Mouse (Mus musculus) cerebellum, adult 9-10 months (tissue): ENCODE measurements at regions not wholly inside any gene's neighbourhood (a gene's known extent, or its start where the extent isn't known, plus 50 kb on each side); places are given as distances from the start of the nearest gene placed in this dataset.
"Not testable (repeated sequence)": the region's sequence is repeated elsewhere in the genome, so short reads cannot be mapped to it uniquely, and the experiment has no call there.

Experiments
- DNase-seq: peaks from one replicate; pipeline ENCODE4 v3.0.0; 2022

GRCm38 (mm10) chr2:78059801-78060416 is 113.7 kb upstream of the Cwc22 start:
- no peak for DNase-seq

DNA sequence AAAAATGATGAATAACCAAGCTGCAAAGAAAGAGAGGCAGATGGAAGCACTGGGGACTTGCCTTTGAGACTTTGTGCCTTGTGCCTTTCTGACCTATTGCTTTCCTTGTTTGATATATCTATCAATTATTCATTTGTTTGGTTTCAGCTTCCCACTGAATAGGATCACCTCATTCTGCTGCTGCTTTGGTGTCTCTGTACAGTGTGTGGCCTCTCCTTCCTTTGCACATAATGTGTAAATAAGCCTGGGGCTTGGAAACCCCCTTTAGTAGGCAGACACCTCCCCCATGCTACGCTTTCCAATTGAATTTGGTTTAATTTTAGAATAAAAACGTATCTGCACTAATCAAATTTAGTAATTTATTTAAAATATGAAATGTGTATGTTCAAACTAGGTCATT is 112.8 kb upstream of the Cwc22 start:
- DNase-seq, result no peak

DNA sequence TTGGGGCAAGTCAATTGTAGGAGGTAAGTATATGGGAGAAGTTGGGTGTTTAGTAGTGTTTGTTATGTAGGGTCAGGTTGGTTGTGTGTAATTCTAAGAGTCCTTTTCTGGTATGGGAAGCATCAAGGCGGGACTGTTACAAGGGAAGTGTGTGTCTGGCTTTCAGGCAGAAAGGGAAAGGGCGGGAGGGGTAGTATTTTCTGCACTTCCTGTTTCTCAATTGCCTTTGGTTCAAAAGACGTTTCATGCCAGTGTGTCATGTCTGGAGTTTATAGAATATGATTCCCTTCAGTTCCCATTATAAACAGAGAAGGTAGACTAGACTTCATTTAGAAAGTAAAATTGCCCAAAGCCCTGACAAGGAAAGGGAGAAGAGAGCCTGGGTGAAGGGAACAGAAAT is 107.7 kb upstream of the Cwc22 start:
- no peak for DNase-seq

GRCm38 (mm10) chr2:78050542-78050941 is 104.4 kb upstream of the Cwc22 start:
- no peak for DNase-seq

- peak; percentile 95 for DNase-seq
Observed at GRCm38 (mm10) chr2:78049248-78049874, 103.2 kb upstream of the Cwc22 start.

DNA sequence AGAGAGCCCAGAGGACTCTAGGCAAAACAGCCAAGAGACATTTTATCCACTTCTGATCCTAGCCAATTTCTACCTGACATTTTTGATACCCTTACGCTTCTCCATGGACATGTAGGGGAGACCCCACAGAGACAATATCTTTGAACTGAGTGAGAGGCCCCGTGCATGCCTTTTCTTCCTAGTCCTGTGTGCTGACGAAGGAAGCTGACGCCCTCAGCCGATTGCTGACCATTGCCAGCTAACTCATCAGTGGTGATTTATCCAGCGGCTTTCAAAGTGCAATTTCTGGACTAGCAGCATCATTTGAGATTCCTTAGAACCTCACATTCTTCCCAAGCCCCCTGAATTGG is 102.5 kb upstream of the Cwc22 start:
- no peak for DNase-seq

GRCm38 (mm10) chr2:78048030-78048705 is 102.0 kb upstream of the Cwc22 start:
- peak; percentile 81 for DNase-seq

DNA sequence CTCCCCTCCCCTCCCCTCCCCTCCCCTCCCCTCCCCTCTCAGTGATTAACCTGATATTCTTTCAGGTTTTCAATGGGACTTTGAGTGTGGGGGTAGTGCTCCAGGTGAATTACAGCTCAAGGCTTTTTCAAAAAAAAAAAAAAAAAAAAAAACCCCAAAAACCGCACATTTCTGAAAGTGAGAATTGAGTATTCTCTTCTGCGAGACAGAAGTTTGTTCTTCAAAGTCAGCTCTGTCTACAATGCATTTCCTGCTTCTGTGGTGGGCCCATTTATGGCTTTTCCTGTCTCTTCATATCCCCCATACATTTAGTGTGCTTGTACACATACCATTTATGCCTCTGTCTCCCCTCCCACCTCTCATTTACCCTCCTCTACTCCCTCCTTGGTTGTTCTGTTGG is 81.1 kb upstream of the Cwc22 start:
- DNase-seq, result no peak

- DNase-seq, result no peak
Observed at GRCm38 (mm10) chr2:78026808-78027207, 80.6 kb upstream of the Cwc22 start.

GRCm38 (mm10) chr2:78025651-78026435 is 79.7 kb upstream of the Cwc22 start:
- no peak for DNase-seq

DNA sequence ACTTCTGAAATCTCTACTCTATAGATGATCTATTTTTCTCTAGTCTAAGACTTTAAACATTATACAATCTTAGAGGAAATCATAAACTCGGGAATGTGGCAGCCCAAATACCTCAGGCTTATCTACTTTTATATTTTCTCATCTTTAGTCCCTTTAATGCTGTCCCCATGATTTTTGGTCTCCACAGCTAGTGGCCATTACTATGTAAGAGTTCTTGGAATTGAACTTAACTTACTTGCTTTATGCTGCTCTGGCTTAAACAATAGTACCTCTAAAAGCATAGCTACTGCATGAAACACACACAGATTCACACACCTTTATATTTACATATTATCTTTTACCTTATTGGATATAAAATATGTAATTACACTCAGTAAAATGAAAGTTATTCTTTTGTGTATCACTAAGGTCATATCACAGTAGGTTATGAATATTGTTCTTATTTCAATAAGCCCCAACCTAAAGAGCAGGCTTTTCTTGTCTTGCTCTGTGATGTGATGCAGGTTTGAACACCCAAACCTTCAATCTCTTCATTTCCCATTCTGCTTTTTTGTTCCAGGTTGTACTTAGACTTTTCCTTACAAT is 78.9 kb upstream of the Cwc22 start:
- DNase-seq, result no peak

- no peak for DNase-seq
Observed at GRCm38 (mm10) chr2:78023916-78024685, 77.9 kb upstream of the Cwc22 start.

- no peak for DNase-seq
Observed at GRCm38 (mm10) chr2:78023416-78023815, 77.2 kb upstream of the Cwc22 start.

DNA sequence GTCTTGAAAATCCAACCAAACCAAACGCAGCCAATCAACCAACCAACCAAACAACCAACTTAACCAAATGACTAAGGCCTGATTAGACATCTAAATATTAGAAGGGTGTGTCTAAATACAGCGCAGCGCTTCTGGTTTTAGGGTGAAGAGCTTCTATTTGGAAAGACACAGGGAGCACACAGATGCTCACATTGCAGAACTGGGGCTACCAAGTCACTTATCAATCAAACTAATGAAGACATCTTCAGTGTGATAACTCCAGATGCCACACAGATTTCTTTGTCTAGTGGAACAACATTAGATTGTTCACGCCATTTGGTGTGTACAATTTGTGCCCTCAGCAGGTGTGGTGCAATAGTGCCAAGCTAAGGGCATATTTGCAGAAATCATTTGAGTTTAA is 76.6 kb upstream of the Cwc22 start:
- no peak for DNase-seq

DNA sequence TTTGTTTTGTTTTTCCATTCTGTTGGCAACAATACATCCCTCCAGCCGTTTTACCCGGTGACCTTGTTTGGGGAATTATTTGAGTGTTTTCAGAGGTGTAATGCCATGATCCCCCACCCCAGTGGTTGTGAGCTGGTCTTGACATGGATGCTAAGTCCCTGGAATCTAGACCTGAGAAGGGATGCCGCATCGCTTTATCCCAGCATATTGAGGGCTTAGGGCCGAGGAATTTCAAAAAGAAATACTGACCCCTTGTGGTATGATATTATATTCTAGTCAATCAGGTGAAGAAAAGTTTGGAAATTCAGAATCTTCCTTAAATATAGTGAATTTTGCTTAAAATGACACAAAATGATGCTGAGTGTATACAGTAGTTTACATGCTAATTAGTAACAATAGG is 75.7 kb upstream of the Cwc22 start:
- peak; percentile 70 for DNase-seq

GRCm38 (mm10) chr2:78021356-78021900 is 75.3 kb upstream of the Cwc22 start:
- DNase-seq, result no peak

DNA sequence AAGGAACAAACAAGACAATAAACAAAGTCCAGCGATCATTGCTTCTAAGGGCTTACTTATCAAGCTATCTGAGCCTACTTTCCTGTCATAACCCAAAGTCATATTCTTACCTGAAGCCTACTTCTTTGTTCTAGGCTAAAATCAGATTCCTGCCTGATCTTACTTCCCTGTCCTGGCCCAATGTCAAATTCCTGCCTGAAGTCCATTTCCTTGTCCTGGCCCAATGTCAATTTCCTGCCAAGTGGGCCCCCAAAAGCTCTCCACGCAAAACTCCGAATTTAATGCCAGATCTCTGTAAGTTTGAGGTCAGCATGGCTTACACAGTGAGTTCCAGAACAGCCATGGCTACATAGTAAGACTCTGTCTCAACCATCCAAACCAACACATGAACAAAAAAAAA is 74.3 kb upstream of the Cwc22 start:
- no peak for DNase-seq

- DNase-seq, result no peak
Observed at GRCm38 (mm10) chr2:78019916-78020315, 73.7 kb upstream of the Cwc22 start.

DNA sequence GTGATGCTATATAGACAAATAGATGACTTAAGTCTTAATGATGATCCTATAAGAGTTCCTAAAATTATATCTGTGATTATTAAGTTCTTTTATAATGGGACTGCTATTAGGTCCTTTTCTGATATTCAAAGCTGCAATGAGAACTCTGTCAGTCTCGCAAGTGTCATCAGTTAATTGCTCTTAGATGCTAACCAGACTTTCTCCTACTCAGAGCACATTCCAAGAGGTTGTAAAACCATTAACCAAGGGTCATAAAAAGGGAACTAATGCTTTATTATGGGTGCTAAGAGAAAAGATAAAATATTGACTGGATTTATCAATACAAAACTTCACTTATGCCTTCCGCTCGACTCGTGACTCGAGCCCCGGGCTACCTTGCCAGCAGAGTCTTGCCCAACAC is 66.3 kb upstream of the Cwc22 start:
- DNase-seq, result not testable (repeated sequence)

GRCm38 (mm10) chr2:78011821-78012220 is 65.6 kb upstream of the Cwc22 start:
- DNase-seq, result no peak

DNA sequence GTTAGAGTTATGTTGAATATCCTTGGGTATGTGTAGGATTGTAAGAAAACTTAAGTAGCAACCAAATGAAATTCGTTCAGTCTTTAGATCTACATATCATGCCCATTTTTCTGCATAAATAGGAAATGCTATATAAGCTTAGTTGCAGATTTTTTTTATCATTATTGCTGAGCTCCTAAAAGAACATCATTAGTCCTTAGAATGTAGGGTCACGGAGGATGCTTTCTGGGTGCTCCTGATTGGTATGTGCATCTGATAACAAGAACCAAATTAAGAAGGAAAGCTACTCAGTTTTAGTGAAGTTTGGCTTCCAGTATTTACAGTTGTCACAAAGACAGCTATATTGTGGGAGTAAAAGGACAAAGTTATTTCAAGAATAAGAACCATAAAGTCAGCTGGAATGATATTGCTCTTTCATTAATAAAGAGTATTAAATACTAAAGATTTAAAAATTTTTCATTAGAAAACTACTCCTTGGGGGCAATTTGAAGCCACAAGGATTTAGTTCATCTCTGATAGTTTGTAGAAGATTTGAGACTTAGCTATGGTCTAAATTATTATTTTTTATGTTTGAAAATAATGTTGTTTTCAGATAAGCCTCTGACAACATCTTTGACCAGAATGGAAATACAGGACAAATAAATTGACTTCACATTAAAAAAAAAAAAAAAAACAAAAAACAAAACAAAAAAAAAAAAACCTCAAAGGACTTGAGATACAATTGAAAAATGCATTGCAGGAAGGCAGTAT is 65.1 kb upstream of the Cwc22 start:
- DNase-seq, result no peak
